Mouse (Mus musculus): Measurements from ENCODE around the gene Muc16.

The Muc16 gene

GRCm38 (mm10) chr9:18674480-18675154 is at the start of gene Muc16:
Gene Muc16 (minus strand): TSS chr9:18674530.
- no peak for DNase-seq

DNA sequence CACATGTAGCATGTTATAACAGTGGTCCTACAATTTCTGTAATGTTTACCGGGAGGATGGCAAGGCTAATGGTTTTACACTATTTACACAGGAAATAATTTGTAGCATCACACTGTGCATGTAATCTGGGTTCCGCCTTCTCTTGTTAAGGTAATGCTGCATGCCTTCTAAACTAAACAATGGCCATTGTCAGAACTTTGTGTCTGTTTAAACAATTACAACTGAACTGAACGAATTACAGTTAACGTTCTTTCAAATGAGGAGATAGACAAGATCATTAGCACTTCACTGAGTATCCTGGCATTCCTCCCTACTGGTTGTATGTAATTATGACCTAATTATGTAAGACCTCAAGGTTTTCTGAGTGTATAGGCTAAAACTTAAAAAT is 48.4 kb upstream of the Muc16 start:
- DNase-seq, result no peak

GRCm38 (mm10) chr9:18721931-18722711 is 47.8 kb upstream of the Muc16 start:
- no peak for DNase-seq

DNA sequence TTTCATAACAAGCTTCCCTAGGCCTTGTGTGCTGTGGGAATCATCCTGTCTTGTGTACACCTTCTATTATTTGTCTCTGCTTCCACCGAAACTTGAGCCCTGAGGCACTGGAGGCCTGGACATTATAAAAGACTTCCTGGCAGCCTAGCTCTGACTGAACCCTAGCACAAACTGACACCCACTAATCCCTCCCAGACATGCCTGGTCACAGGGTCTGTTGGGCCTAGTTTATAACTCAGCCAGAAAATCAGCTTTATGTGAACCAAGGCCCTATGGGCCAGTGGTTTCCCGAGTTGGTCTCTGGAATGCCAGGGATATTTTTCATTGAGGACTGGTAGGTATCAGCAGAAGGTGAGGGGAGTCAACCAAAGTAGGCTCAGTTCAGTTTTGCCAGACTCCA is 46.7 kb upstream of the Muc16 start:
- DNase-seq, result no peak

DNA sequence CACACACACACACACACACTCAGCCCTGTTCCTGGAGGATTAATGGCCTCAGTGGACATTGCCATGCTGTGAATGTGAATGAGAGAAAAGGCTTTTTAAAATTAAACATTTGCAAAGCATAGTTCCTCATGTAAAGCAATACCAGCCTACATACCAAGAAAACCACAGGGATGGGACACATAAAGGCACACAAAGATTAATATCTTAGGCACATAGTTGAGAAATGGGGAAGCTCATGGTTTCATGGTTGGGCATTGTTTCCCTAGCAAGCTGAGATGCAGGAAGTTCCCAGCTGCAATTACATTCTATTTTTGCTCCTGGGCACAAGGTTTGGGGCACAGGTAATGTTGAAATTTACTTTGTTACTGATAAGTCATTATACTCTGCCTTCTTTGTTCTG is 31.3 kb upstream of the Muc16 start:
- DNase-seq, result no peak

DNA sequence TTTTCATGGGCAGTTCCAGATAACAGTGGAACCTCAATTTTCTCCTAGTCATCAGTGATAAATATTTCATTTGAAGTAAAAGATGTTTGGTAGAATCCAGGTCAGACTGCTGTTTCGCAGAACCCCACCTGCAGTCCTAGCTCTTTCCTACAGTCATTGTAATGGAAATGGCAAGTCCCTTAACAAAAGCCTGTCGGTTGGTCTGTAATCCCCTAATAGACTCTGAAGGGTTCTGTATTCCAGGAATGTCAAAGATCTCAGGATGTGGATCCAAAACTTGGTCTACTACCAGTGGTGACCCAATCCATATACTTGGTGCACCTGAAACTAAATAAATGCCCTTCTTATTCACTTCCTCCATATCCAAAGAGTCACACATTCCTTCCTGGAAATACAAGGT is 76.0 kb downstream of the Muc16 start:
- DNase-seq, result no peak

DNA sequence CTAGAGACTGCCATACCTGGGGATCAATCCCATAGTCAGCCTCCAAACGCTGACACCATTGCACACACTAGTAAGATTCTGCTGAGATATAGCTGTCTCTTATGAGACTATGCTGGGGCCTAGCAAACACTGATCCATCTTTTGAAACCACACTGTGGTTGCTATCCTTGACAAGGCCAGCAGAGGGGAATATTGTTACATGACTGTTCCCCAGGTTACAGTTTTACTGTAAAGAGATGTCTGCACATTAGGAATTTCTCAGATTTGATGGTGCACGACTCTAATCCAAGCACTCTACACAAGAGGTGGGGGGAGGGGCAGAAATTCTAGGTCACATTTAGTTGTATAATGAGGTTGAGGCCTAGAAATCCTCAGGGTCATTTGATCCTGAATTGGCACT is 166.2 kb downstream of the Muc16 start:
- DNase-seq, result no peak

GRCm38 (mm10) chr9:18478168-18478567 is 196.2 kb downstream of the Muc16 start, which contains the start of the genes Zfp558 and Mbd3l1:
Gene Zfp558 (minus strand): TSS chr9:18478268.
Gene Mbd3l1 (plus strand): TSS chr9:18478359.
- DNase-seq, result no peak

DNA sequence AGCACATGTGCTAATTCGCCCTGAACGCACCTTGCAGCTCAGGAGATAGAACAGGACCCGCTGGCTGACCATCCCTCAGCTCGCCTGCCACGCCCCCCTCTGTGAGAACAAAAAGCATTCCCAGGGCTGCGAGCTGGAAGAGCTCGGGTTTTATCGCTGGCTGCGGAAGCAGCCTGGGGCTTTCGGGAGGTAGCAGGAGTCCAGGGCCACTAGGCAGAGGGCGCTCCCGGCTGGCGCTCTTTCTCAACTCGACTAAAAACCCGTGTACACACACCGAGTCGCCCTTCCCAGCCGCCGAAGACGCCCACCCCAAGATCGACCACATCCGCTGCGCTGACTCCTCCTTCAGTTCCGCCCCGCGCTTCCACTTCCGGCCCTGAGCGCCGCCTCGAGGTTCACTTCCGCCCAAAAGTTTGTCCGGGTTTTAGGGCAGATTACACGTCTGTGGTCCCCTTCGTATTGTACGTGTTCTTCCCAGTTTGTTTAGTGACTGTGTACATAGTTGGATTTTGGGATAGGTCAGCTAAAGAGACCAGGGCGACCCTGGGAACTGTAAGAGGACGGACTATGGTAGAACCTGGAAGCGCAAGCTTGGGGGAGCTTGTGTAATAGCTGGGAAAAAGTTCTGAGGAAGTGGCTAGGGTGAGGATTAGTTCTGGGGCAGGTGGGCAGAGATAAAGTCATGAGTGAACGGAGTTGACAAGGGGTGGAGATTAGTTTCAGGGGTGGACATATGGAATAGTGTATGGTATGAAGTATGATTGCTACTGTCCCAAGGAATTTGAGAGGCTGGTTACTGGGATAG is 200.8 kb downstream of the Muc16 start:
- DNase-seq, result peak; percentile 23

DNA sequence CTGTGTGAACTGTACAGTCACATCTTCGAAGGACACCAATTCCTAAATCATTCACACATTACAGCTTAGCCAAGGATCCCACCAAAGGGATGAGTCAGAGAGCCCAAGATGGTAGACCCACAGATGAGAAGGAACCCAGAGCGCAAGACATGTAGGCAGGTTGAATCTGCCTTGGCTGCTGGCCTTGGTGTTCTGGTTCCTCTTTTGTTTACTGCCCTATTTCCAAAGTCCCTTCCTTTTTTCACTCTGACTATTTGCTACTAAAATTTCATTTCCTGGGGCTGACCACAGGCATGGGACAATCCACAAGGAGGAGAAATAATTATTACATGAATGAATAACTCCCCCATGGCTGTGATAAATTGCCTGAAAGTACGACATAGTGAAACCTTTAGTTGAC is 206.3 kb downstream of the Muc16 start:
- no peak for DNase-seq

- DNase-seq, result no peak
These were observed 207.0 kb downstream of the Muc16 start for GRCm38 (mm10) chr9:18467350-18467749.

DNA sequence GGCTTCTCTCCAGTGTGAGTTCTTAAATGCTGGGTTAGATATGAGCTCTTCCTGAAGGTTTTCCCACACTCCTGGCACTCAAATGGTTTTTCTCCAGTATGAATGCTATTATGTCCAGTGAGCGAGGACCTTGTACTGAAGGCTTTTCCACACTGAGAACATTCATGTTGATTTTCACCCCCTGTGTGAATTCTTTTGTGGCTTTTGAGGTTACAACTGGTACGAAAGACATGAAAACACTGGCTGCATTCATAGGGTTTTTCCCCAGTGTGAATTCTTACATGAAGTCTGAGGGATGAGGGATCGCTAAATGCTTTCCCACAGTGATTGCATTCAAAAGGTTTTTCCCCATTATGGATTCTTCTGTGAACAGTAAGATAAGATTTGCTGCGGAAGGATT is 217.8 kb downstream of the Muc16 start:
- no peak for DNase-seq
